Mouse (Mus musculus) adrenal gland (tissue): ENCODE results near the gene Hbb-bh1.
"Not testable (repeated sequence)": the region's sequence is repeated elsewhere in the genome, so short reads cannot be mapped to it uniquely, and the experiment has no call there.

Source experiments
- intact Hi-C: fragments of 180-260 bp; cut with DNase I; formaldehyde crosslinking; loops from one replicate; pipeline ENCODE4 v1.15.1; 2025
- long read RNA-seq, 2 experiments: library from polyadenylated mRNA; unstranded; transcript quantifications; one replicate each; pipeline ENCODE4 v2.0.0; 2020; ENCODE audit warnings: borderline replicate concordance in 1 of 2; ENCODE audit not compliant: insufficient replicate concordance in 1 of 2

Hbb-bh1 gene
- long read RNA-seq, experiment 1 = 0 reads
- long read RNA-seq, experiment 2 = 0 reads

DNA sequence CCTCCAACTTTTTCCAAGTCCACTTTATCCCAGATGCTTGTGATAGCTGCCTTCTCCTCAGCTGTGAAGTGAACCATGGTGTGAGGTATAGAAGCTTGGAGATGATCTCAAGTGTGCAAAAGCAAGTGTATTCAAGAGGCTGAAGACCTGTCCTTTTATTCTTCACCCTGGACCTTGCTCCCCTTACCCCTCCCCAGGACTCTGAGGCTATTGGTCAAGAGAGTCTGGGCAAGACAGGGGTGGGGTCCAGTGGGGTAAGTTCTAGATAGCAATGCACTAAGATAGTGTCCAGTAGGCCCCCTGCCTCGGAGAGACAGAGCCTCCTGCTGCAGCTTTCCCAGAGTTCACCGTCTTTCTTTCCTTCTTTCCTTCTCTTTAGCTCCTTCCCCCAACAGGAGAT is at the start of gene Hbb-bh1:
TSS of gene Hbb-bh1 (minus strand) at position 131 of the 400 bp plus-strand sequence.
- intact Hi-C loops = no loop called here

GRCm38 (mm10) chr7:103886152-103886551 is 43.2 kb upstream of the Hbb-bh1 start, which contains the start of gene Olfr66:
TSS of gene Olfr66 (minus strand) at chr7:103886252.
- intact Hi-C loops = no loop called here

GRCm38 (mm10) chr7:103877093-103877492 is 34.1 kb upstream of the Hbb-bh1 start:
- intact Hi-C loops = no loop called here

DNA sequence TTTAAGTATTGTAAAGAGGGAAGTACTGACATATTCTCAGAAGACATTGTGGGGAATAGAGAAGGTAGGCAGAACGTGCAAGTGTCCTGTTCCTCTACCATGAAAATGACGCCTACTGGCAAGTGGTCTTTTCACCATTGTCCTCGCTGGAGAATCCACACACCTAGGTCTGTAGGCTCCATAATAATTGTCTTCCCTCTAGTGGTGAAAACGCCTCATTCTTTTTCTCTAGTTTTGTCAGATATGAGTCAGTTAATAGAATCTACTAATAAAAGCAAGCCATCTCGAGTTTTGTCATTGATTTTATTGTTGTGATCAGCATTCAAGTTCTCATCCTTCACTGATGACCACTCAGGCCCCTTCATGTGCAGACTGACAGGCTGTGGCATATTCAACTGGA is 31.5 kb upstream of the Hbb-bh1 start:
- intact Hi-C loops = no loop called here

GRCm38 (mm10) chr7:103873064-103873463 is 30.1 kb upstream of the Hbb-bh1 start:
- intact Hi-C loops = no loop called here

GRCm38 (mm10) chr7:103870667-103871066 is 27.7 kb upstream of the Hbb-bh1 start:
- intact Hi-C loops = no loop called here

DNA sequence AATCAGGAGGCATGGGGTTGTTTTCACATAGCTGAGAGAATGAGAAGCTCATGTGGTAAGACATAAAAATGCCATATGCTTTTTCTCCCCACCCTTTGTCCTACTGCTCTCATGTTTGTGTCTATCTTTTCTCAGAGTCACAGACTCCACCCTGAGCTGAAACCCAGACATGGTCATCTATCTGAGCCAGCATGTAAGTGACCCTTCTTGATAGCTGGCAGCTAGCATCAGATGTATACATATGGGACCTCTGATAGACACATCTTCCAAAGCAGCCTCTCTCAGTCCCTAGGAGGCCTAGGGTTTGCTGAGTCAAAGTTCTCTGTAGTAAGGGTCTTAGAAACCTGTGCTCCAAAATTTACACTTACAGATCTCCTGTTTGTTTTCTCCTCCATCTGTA is 22.8 kb upstream of the Hbb-bh1 start:
- intact Hi-C loops = no loop called here

DNA sequence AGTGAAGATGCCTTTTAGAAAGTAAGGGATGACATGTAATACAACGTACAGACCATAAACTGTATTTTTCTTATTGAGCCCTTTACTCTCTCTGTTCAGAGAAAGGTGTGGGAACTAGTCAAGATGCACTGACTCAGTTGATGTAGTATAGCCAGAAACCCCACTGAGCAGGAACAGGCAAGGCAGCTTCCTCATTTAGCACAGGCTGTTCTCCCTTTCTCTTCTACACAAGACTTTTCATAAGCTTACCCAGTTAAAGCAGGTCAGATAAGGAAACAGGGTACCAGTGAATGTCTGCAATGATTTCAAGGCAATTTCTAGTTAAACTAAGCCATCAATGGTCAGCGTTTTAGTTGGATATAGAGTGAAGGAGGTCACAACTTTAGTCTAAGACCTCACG is 18.6 kb upstream of the Hbb-bh1 start:
- intact Hi-C loops = no loop called here

- intact Hi-C loops = no loop called here
Observed at GRCm38 (mm10) chr7:103860855-103861254, 17.9 kb upstream of the Hbb-bh1 start.

- intact Hi-C loops = no loop called here
Observed at GRCm38 (mm10) chr7:103859076-103859475, 16.1 kb upstream of the Hbb-bh1 start.

- intact Hi-C loops = no loop called here
Observed at GRCm38 (mm10) chr7:103854669-103855068, 11.7 kb upstream of the Hbb-bh1 start.

- intact Hi-C loops = no loop called here
Observed at GRCm38 (mm10) chr7:103853090-103853489, 10.1 kb upstream of the Hbb-bh1 start, which contains the start of gene Hbb-y. TSS of gene Hbb-y (minus strand) at chr7:103853216.

DNA sequence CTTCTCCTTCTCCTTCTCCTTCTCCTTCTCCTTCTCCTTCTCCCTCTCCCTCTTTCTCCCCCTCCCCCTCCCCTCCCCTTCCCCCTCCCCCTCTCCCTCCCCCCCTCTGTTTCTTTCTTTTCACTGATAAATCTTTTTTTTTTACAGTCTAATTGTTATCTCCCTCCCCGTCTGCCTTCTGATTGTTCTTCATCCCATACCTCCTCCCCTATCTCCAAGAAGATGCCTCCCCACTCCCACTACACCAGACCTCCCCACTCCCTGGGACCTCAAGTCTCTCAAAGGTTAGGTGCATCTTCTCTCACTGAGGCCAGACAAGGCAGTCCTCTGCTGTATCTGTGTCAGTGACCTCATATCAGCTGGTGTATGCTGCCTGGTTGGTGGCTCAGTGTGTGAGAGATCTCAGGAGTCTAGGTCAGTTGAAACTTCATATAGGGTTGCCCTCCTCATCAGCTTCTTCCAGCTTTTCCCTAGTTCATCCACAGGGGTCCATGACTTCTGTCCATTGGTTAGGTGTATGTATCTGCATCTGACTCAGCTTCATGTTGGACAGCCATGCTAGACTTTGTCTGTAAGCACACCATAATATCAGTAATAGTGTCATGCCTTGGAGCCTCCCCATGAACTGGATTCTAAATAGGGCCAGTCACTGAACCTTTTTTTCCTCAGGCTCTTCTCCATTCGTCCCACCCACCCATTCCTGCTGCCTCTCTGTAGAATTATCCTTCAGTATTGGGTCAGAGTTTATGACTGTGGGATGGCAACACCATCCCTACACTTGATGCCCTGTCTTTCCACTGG is 1.8 kb upstream of the Hbb-bh1 start:
- intact Hi-C loops = no loop called here

DNA sequence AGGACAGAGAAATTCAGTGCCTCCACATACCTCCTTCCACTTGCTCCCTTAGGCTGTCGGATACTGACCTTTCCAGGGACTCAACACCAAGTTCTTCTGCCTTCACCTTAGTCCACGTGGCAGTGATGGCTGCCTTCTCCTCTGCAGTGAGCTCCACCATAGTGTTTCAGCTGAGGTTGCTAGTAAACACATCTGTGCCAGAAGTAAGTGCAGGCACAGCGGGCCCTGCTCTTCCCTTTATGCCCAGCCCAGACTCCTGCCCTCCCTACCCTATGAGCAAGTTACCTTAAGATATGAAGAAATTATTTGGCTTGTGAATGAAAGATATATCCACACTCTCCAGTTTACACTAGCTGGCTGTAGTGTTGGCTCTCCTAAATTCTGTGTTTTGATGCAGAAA is 2.7 kb downstream of the Hbb-bh1 start, which contains the start of gene Hbb-bh2:
TSS of gene Hbb-bh2 (minus strand) at position 253 of the 400 bp plus-strand sequence.
- intact Hi-C loops = no loop called here

DNA sequence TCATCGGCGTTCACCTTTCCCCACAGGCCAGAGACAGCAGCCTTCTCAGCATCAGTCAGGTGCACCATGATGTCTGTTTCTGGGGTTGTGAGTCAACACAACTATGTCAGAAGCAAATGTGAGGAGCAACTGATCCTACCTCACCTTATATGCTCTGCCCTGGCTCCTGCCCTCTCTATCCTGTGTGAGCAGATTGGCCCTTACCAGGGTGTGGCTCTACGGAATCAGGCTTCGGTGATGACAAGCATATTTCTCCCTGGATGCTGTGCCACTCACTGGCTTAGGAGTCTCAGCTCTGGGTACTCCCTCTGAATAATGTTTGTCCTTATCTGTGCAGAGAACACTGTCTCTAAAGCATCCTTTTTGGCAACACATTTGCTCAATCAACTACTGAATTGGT is 15.2 kb downstream of the Hbb-bh1 start, which contains the start of gene Hbb-bs:
TSS of gene Hbb-bs (minus strand) at position 289 of the 400 bp plus-strand sequence.
- intact Hi-C loops = no loop called here

DNA sequence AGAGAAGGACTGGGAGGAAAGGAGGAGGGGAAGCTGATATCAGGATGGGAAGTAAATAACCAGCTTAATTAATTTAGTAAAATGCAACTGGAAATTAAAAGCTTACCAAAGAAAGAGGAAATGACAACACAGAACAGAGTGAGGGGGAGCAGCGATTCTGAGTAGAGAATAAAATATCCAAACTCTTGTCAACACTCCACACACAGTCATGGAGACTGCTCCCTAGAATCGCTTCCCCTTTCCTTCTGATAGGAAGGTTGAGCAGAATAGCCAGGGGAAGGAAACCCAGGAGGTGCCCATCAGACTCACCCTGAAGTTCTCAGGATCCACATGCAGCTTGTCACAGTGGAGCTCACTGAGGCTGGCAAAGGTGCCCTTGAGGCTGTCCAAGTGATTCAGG is 15.8 kb downstream of the Hbb-bh1 start:
- intact Hi-C loops = not testable (repeated sequence)

DNA sequence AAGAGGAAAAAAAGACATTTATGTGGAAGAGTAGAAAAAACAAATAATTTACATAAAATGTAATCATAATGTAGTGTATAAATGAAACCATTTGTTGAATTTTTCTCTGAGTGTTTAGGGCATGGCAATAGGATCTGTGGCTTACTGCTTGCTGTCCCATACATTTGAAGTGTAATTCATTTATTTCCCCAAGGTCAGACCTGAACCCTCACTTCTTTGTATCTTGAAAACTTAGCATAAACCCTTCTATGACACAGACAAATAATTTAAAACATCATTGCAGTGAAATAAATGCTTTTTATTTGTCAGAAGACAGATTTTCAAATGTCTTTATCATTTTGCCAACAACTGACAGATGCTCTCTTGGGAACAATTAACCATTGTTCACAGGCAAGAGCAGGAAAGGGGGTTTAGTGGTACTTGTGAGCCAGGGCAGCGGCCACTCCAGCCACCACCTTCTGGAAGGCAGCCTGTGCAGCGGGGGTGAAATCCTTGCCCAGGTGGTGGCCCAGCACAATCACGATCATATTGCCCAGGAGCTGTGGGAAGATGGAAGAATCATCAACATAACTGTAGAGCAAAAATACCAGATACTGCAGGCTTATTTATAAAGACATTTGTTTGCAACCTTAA is 16.6 kb downstream of the Hbb-bh1 start:
- intact Hi-C loops = no loop called here

GRCm38 (mm10) chr7:103825536-103826254 is 17.3 kb downstream of the Hbb-bh1 start:
- intact Hi-C loops = no loop called here

- intact Hi-C loops = no loop called here
Observed at GRCm38 (mm10) chr7:103824597-103824996, 18.4 kb downstream of the Hbb-bh1 start.

DNA sequence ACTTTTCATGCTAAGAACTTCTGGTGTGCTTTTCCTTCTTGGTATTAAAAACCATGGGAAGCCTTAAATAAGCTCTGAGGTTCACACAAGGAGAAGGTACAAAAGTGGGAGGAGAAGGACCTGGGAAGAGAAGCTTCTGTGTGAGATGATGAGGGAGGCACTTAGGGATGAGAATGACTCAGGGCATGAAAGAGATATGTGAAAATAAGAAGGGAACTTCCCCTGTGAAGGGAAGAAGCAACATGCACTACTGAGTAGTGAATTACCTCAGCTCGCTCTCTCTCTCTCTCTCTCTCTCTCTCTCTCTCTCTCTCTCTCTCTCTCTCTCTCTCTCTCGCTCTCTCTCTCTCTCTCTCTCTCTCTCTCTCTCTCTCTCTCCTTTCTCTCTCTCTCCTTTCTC is 27.9 kb downstream of the Hbb-bh1 start:
- intact Hi-C loops = not testable (repeated sequence)

DNA sequence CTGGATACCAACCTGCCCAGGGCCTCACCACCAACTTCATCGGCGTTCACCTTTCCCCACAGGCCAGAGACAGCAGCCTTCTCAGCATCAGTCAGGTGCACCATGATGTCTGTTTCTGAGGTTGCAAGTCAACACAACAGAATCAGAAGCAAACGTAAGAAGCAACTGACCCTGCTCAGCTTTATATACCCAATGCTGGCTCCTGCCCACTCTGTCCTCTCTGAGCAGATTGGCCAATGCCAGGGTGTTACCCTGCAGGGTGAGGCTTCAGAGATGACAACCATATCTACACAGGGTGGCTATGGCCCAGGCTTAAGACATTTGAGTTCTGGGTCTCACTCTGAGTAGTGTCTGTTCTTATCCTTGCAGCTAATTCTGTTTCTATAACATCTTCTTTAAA is 29.2 kb downstream of the Hbb-bh1 start, which contains the start of gene Hbb-bt:
TSS of gene Hbb-bt (minus strand) at position 231 of the 400 bp plus-strand sequence.
- intact Hi-C loops = no loop called here

GRCm38 (mm10) chr7:103813152-103813551 is 29.8 kb downstream of the Hbb-bh1 start:
- intact Hi-C loops = not testable (repeated sequence)
